Mouse (Mus musculus): ENCODE measurements around the gene Ubac2. TPM values are rescaled to one million over a fixed set of nuclear protein-coding genes. Genes with fewer than 3 reads are reported as not detected.

The Ubac2 gene
- polyA plus RNA-seq, 1 experiment = 49.0 TPM

GRCm38 (mm10) chr14:121929243-121929951, 51.0 kb downstream of the Ubac2 start:
- H3K27ac ChIP-seq (ENCODE audit: insufficient read depth, low read depth, low read length) = peak overlapping the region; percentile 97
- H3K4me3 ChIP-seq (ENCODE audit: insufficient read depth, low read length) = no peak overlapping the region
- TF ChIP-seq POLR2A (IDR thresholded peaks at IDR 0.05; ENCODE audit: borderline replicate concordance, low read depth, low read length) (no peak), CTCF (IDR thresholded peaks at IDR 0.05; ENCODE audit: low read depth, low read length) (0 out of 2 replicates have a peak, but pooled peaks have one; percentile 30)
- H3K4me1 ChIP-seq (ENCODE audit: control insufficient read depth, insufficient read depth, low read length) = peaks cover 60% of the 10 kb centered on the region

GRCm38 (mm10) chr14:121930731-121931383, 52.4 kb downstream of the Ubac2 start:
- H3K4me1 ChIP-seq (ENCODE audit: control insufficient read depth, insufficient read depth, low read length) = peaks cover 55% of the 10 kb centered on the region
- H3K27ac ChIP-seq (ENCODE audit: insufficient read depth, low read depth, low read length) = peak overlapping the region; percentile 20
- H3K4me3 ChIP-seq (ENCODE audit: insufficient read depth, low read length) = no peak overlapping the region
- TF ChIP-seq POLR2A (IDR thresholded peaks at IDR 0.05; ENCODE audit: borderline replicate concordance, low read depth, low read length) = no peak
- no peak for TF ChIP-seq CTCF (IDR thresholded peaks at IDR 0.05; ENCODE audit: low read depth, low read length)

DNA sequence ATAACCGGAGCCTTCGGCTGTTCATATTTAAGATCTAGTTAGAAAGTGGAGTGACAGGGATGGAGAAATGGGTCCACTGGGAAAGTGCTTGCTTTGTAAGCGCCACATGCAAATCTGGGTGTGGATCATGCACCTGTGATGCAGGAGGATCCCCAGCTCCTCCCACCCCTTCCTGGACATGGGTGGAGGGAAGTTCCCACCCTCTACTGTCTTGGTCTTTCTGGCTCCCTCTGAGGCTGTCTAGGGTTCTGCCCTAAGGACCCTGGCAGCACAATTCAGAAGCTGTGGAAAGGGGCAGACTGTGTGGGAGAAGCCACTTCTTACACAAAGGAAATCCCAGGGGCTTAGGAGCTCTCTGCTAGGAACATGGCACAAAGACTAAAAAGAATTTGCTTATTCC, 53.2 kb downstream of the Ubac2 start:
- H3K4me3 ChIP-seq (ENCODE audit: insufficient read depth, low read length) = no peak overlapping the region
- no peak overlapping the region for H3K27ac ChIP-seq (ENCODE audit: insufficient read depth, low read depth, low read length)
- peaks cover 54% of the 10 kb centered on the region for H3K4me1 ChIP-seq (ENCODE audit: control insufficient read depth, insufficient read depth, low read length)
- TF ChIP-seq CTCF (IDR thresholded peaks at IDR 0.05; ENCODE audit: low read depth, low read length) (no peak), POLR2A (IDR thresholded peaks at IDR 0.05; ENCODE audit: borderline replicate concordance, low read depth, low read length) (no peak)

DNA sequence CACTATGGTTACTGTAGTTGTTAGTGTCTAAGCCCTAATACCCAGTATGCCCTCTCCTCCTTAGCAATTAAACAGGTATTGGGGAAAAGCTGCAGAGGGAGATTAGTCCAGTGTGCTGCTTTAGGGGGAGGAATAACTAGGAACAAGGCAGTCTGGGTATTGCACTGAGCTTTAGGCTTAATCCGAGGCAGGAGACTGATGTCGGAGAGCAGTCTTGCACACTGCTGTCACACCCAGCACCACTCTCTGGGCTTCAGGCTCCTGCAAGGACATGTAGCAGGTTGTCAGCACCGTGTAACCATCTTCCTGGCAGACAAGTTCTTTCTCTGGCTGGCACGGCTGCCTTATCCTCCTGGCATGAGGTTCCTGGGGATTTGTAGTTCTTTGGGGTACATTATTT, 53.8 kb downstream of the Ubac2 start:
- no peak overlapping the region for H3K27ac ChIP-seq (ENCODE audit: insufficient read depth, low read depth, low read length)
- H3K4me1 ChIP-seq (ENCODE audit: control insufficient read depth, insufficient read depth, low read length) = peaks cover 58% of the 10 kb centered on the region
- TF ChIP-seq POLR2A (IDR thresholded peaks at IDR 0.05; ENCODE audit: borderline replicate concordance, low read depth, low read length) (no peak), CTCF (IDR thresholded peaks at IDR 0.05; ENCODE audit: low read depth, low read length) (no peak)
- no peak overlapping the region for H3K4me3 ChIP-seq (ENCODE audit: insufficient read depth, low read length)

- no peak for TF ChIP-seq CTCF (IDR thresholded peaks at IDR 0.05; ENCODE audit: low read depth, low read length)
- no peak for TF ChIP-seq POLR2A (IDR thresholded peaks at IDR 0.05; ENCODE audit: borderline replicate concordance, low read depth, low read length)
- peak overlapping the region; percentile 33 for H3K27ac ChIP-seq (ENCODE audit: insufficient read depth, low read depth, low read length)
- H3K4me3 ChIP-seq (ENCODE audit: insufficient read depth, low read length) = no peak overlapping the region
- H3K4me1 ChIP-seq (ENCODE audit: control insufficient read depth, insufficient read depth, low read length) = peaks cover 67% of the 10 kb centered on the region
Measured at GRCm38 (mm10) chr14:121933906-121934596, 55.6 kb downstream of the Ubac2 start.

DNA sequence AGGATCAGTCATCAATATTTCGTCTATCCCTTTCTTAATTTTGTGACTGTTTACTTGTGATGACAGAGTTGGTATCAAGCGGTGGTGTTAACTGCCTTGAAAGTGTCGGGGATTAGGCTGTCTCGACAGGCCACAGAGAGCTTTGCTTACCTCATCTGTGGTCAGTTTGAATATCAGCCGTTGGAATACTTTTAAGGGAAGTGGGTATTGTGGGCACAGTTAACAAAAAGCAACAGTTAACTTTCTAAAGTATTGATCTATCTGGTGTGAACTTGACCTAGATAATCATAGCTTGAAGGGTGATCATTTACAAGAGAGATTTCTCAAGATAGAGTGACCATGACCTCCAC, 56.2 kb downstream of the Ubac2 start:
- TF ChIP-seq CTCF (IDR thresholded peaks at IDR 0.05; ENCODE audit: low read depth, low read length) = no peak
- TF ChIP-seq POLR2A (IDR thresholded peaks at IDR 0.05; ENCODE audit: borderline replicate concordance, low read depth, low read length) = no peak
- Histone ChIP-seq H3K27ac (ENCODE audit: insufficient read depth, low read depth, low read length) (peak overlapping the region; percentile 33; the same call in 1 of the 2 replicates), H3K4me1 (ENCODE audit: control insufficient read depth, insufficient read depth, low read length) (peaks cover 67% of the 10 kb centered on the region), H3K4me3 (ENCODE audit: insufficient read depth, low read length) (no peak overlapping the region)

- no peak overlapping the region for H3K27ac ChIP-seq (ENCODE audit: insufficient read depth, low read depth, low read length)
- no peak for TF ChIP-seq CTCF (IDR thresholded peaks at IDR 0.05; ENCODE audit: low read depth, low read length)
- no peak for TF ChIP-seq POLR2A (IDR thresholded peaks at IDR 0.05; ENCODE audit: borderline replicate concordance, low read depth, low read length)
- H3K4me3 ChIP-seq (ENCODE audit: insufficient read depth, low read length) = no peak overlapping the region
- peaks cover 56% of the 10 kb centered on the region for H3K4me1 ChIP-seq (ENCODE audit: control insufficient read depth, insufficient read depth, low read length)
Measured at GRCm38 (mm10) chr14:121936356-121936755, 57.9 kb downstream of the Ubac2 start.

DNA sequence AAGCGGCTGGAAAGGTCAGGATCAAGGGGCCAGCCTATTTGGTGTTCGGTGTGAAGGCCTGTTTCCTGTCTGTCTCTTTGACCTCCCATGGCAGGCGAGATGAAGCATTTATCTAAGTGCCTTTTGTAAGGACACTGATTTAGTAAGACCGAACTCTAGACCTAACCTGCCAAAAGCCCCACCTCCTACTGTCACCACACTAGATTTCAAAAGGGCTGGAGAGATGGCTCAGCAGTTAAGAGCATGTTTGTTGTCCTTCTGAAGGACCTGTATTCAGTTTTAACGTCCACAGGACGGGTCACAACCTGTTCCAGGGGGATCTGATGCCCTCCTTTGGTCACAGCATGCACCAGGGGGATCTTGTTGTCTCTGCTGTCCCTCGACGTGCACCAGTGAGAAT, 58.4 kb downstream of the Ubac2 start:
- H3K4me1 ChIP-seq (ENCODE audit: control insufficient read depth, insufficient read depth, low read length) = peaks cover 51% of the 10 kb centered on the region
- H3K4me3 ChIP-seq (ENCODE audit: insufficient read depth, low read length) = no peak overlapping the region
- TF ChIP-seq POLR2A (IDR thresholded peaks at IDR 0.05; ENCODE audit: borderline replicate concordance, low read depth, low read length) = no peak
- H3K27ac ChIP-seq (ENCODE audit: insufficient read depth, low read depth, low read length) = 0 out of 2 replicates have a peak overlapping the region, but pooled peaks have one; percentile 2

DNA sequence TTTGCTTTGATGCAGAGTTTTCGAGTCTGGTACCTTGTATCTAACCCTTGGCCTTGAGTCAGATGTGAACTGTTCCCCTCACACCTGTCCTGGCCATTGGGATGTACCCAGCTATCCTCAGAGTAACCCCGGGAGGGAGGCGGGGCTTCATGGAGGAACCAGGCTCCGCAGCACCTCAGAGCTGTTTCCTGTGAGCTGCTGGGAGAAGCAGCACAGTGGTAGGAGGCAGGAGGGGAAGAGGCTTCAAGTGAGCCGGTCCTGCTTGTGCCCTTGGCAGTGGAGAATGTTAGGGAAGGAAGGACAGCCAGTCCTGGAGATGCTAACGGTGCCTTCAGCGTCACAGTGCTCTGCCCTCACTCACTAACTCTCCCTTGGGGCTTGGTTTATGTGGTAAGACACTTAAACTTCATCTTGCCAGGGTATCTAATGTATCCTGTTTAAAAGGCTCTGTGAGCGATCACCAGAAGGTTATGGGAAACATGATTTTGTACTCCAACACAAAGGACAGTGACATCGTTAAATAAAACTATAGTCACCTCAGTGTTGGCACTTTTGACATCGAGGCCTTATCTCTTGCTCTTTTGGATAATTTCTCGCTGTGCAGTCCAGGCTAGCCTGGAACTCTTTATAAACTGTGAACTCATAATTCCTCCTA, 59.3 kb downstream of the Ubac2 start:
- TF ChIP-seq POLR2A (IDR thresholded peaks at IDR 0.05; ENCODE audit: borderline replicate concordance, low read depth, low read length) (no peak), CTCF (IDR thresholded peaks at IDR 0.05; ENCODE audit: low read depth, low read length) (no peak)
- peaks cover 42% of the 10 kb centered on the region for H3K4me1 ChIP-seq (ENCODE audit: control insufficient read depth, insufficient read depth, low read length)
- H3K4me3 ChIP-seq (ENCODE audit: insufficient read depth, low read length) = peak overlapping the region; percentile 8; the same call in 1 of the 2 replicates
- H3K27ac ChIP-seq (ENCODE audit: insufficient read depth, low read depth, low read length) = peak overlapping the region; percentile 98
